Mouse (Mus musculus) gastrocnemius, postnatal 10 days (tissue): Measurements from ENCODE around the gene Pcid2. TPM values are rescaled to one million over a fixed set of nuclear protein-coding genes. Genes with fewer than 3 reads are reported as not detected.
"Not testable (repeated sequence)": the region's sequence is repeated elsewhere in the genome, so short reads cannot be mapped to it uniquely, and the experiment has no call there.

Experiments
- DNase-seq: peaks from one replicate; pipeline ENCODE4 v3.0.0; 2021; ENCODE audit warnings: mixed read lengths
- microRNA-seq, 2 experiments: library from miRNA; unstranded; fragments of <30 nt; microRNA quantifications; one replicate each; pipeline ENCODE4 v1.2.0; 2021
- total RNA-seq, 2 experiments: library from RNA; stranded (reverse); gene quantifications; 2 replicates each; pipeline ENCODE4 v1.2.3; 2021

Pcid2 gene
- total RNA-seq, 2 experiments from 2014 or later = 10.7 to 11.1 TPM

DNA sequence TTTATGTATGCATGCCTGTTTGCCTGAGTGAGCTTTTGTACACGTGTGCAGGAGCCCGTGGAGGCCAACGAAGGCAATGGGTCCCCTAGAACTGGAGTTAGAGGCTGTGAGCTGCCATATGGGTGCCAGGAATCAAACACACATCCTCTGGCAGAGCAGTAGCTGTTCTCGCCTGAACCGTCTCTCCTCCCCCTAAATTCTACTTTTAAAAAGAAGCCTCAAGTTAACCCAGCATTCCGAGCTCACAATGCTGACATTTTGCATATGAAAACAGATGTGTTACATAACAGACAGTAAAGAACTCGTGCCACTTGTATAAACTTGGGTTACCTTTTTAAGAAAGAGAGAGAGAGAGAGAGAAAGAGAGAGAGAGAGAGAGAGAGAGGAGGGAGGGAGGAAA is 27.7 kb downstream of the Pcid2 start:
- DNase-seq = no peak

DNA sequence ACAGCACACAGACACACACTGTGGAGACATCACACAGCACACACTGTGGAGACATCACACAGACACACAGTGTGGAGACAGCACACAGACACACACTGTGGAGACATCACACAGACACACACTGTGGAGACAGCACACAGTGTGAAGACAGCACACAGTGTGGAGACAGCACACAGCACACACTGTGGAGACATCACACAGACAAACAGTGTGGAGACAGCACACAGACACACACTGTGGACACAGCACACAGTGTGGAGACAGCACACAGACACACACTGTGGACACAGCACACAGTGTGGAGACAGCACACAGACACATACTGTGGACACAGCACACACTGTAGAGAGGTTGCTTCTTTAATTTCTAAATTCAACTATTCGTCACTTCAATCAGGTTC is 29.7 kb downstream of the Pcid2 start:
- not testable (repeated sequence) for DNase-seq

DNA sequence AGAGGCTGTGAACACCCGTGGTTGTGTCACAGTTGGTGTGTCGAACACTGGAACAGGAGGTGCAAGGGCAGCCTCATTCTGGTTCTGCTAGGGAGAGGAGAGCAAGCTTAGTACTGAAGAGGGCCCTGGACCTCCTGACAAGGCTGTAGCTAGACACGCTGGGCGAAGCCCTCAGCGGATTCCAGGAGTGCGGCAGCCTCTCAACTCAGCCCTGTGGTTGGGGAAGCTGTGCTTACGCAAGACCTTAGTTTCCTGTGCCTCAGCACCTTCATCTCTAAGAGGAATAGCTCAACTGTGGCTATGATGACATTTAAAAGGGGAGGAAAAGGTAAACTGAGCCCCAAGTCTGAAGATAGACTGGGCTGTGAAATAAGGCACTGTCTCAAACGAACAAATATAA is 30.2 kb downstream of the Pcid2 start:
- DNase-seq = no peak

DNA sequence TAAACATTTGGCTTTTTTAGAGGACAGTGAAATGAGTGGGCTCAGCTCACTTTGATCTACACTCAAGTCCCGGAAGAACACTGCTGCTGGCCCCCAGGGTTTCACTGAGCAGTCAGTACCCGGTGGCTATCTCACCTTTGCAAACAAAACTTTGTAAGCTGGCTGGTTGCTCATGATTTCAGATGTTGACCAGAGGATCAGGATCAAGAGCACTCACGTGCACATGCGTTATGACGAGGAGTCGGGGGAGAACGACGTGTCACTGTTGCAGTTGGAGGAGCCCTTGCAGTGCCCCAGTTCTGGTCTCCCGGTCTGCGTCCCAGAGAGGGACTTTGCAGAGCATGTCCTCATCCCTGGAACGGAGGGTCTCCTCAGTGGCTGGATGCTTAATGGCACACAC is 32.0 kb downstream of the Pcid2 start:
- DNase-seq = no peak

DNA sequence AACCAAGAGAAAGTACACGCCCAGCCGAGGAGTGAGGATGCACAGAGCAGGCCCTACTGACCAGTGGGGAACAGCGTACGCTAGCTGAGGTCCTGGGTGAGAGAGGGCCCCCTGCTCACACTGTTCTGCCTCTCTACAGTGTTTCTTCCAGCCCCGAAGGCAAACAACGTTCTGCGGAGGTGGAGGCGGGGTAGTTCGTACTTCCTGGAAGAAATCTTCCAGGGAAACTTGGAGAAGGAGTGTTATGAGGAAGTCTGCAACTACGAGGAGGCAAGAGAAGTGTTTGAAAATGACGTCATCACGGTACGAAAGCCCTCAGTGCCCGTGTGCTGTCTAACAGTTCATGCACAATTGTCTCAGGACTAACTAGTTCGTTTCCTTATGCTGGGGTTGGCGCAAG is 42.1 kb downstream of the Pcid2 start:
- no peak for DNase-seq

DNA sequence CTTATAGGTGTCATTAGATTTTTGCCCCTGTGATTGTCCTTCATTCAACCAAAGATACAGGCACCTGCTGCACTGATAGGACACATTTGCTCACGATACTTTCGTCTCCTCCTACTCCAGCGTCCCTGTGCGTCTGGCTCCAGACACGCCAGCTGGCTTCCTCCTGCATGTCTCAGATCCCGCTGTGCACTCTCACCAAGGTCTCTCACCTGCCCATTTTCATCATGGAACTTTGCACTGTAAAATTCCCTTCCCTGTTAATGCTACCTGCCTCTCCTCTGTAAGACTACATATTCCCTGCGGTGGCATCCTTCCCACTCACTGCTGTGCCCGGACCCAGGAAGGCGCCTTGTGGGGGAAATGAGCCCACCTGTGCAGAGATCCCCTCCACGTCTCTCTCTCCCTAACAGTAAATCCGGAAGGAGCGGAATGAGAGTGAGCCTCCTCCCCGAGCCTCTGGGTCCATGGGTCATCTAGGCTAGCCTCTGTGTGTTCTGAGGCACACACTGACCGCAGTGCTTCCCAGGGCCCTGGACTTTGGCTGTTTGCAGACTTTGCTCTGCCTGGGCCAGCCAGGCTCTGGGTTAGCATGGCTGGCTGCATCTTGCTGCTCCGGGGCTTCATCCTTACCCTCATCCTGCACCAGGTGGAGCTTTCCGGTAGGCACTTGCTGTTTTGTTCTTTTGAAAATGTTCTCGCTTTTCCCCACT is 44.7 kb downstream of the Pcid2 start, which contains the start of gene Proz:
Proz (plus strand) TSS at position 474 of the 710 bp plus-strand sequence.
- DNase-seq = no peak

DNA sequence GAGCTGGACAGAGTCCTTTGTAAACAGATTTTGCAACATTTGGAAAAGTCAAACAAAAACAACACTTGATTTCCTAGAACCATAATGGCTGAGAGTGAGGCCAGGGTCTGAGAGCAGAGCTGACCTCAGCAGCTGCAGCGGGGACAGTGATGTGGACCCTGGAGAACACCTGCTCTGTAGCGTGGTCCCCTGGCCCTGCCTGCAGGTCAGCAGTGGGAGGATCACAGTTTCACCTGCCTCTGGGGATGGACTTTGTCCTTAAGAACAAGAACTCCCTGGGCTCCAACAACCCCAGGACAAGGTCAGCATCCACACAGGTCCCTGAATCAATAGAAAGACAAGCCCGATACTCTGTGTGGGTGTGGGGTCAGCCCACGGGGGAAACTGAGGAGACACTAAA is 47.9 kb downstream of the Pcid2 start:
- DNase-seq = no peak

DNA sequence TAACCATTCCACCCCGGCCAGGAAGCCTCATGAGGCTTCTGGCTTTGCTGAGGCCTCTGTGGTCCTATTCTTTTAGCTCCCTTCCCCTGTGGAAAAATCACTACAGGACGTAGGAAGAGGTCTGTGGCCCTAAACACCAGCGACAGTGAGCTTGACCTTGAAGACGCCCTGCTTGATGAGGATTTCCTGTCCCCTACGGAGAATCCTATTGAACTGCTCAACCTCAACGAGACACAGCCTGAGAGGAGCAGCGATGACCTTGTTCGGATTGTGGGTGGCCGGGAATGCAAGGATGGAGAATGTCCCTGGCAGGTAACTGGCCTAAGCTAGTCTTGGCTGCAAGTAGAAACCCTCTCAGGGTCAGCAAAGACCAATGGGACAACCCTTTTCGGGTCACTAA is 54.7 kb downstream of the Pcid2 start:
- no peak for DNase-seq

DNA sequence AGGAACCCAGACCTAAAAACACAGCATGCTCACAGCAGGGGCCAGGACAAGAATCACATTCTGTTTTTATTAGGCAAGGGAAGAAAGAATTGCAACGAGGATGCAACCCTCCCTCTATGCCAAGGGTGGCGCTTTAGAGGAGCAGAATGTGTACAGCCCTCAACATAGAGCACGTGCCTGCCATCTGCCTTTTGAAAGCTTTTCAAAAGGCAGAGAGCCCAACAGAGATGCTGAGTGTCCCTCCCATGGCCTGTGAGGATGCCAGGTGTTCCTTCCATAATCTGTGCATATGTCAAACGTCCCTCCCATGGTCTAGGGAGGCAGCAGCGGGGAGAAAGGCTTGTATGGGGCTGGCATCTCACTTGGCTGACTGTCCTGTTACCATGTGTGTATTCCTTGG is 57.6 kb downstream of the Pcid2 start:
- DNase-seq = no peak

DNA sequence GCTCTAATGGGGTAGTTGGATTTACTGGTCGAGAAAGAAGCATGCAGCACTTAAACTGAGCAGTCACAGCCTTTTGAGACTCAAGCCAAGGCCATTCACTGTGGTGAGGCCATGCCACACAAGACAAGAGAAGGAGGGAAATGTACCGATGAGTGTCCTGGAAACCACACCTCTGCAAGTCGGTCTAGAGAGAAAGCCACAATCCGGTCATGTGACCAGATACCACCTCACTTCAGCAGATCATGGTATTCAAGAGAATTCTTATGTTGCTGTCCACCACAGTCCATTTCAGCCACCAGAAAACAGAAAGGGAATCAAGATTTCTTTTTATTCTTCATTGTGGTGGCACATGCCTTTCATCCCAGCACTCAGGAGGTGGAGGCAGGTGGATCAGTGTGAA is 63.8 kb downstream of the Pcid2 start:
- DNase-seq = no peak

DNA sequence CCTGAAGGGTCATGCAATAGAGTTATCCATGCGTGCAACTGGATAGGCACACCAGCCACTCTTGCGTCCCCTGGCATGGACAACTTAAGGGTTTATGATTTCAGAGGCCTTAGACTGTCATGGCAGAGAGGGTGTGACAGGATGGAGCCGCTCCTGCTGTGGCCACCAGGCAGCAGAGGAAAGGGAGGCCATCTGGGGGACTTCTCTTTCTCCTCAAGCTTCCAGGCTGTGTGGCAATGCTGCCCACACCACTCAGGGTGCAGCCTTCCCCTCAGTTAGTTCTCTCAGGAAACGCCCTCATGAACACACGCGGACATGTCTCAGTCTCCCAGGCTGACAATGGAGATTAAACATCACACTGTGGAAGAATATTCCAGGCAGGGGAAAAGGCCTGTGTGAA is 66.2 kb downstream of the Pcid2 start:
- no peak for DNase-seq

DNA sequence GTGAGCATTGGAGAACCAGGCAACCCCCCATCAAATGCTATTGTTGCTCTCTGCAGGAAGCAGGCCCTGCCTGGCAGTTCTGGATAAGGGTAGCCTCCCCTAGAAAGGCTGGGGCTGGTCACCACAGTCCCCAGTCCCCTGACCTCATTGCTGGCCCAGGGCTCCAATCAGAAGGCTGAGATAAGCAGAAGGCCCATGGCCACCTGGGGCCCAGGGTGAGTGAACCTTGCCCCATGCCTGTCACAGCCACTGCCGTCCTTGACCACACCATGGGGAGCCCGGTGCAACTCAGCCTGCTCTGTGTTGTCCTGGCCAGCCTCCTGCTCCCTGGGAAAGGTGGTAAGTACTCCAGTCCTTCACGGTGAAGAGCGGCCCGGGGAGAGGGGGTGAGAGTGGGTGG is 67.7 kb downstream of the Pcid2 start:
- no peak for DNase-seq

DNA sequence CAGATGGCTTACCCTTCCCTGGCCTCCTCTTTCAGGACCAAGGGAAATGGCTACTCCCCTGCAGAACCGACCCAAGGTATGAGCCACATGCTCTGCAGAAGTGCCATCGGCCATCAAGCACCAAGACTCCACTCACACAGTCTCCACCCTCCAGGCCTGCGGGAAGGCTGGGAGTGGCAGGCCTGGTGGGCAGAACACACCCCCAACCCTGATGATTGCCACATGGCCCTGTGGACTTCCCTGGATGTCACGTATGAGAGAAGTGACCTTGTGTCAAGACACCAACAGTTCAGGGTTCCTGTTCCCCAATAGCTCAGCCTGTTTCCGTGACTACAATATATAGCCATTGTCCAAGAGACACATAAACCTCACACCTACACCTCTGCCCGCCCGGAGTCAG is 68.2 kb downstream of the Pcid2 start, which contains the start of gene F10:
F10 (plus strand) TSS at position 294 of the 400 bp plus-strand sequence.
- DNase-seq = no peak

DNA sequence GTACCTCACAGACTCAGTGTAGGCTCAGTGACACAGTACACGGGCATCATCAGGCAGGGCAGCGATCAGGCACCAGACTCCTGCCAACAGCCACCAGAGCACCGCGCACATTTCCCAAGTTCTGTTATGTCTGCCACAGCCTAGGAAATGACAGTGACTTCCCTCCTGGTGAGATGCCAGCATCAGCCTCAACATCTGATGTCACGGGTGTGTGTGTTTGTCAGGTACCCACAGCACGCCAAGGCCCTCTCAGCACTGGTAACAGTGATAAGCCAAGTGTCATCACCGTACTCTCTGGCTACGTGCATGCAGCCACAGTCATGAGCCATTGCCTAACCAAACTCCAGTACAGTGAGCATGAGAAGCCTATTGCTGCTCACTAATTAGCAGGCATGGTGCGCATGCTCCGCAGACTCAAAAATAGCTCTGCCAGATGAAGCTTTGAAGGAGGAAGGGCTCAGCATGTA is 68.9 kb downstream of the Pcid2 start:
- no peak for DNase-seq

DNA sequence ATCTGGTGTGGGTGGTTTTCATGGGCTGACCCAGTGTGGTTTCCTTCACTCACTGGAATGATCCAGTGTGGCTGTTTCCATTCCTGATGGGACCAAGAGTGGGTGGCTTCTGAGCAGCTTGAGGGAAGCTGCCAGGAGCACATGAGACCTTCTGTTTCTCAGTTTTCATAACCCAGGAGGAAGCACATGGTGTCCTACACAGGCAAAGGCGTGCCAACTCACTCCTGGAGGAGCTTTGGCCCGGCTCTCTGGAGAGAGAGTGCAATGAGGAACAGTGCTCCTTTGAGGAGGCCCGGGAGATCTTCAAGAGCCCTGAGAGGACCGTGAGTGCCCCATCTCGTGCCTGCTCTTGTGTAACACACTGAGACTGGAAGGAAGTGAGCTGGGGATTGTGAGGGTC is 76.8 kb downstream of the Pcid2 start:
- DNase-seq = no peak

DNA sequence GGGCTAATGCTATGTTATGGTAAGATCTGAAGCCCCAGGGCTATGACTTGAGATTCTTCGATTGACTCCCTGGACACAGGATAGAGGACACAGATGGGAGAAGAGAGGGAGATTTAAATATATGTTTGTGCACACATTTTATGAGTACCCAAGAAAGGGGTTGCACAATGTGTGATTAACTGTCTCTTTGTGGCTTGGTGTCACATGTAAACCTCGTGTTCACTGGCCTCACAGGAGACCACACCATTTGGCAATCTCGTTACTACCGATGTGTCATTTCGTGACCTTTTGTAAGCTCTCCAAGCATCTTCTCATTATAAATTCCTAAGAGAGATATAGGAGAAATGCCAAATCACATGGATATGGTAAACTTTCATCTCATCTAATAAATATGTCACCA is 77.6 kb downstream of the Pcid2 start:
- DNase-seq = no peak

Small RNA genes lying within 50 kb of the gene (microRNA-seq; reads per million reads assigned to microRNA genes)
- 0 reads per million in 2 experiments for gene Mir7065

Other genes starting within 250 kb of the Pcid2 start
- 10 to 100 TPM; 28.4 to 30.9 TPM for gene Mcf2l, start 231.7 kb downstream of the Pcid2 start, total RNA-seq
- not detected for gene F7, start 79.4 kb downstream of the Pcid2 start, total RNA-seq
- under 1 TPM in 1 of 2 experiments, not detected in 1; 0.56 TPM for gene F10, start 68.2 kb downstream of the Pcid2 start, total RNA-seq
- gene Proz, start 44.5 kb downstream of the Pcid2 start, total RNA-seq = under 1 TPM in 1 of 2 experiments, not detected in 1; 0.32 TPM
- 10 to 100 TPM; 92.3 to 92.4 TPM for gene Cul4a, start 162 bp upstream of the Pcid2 start, total RNA-seq
- 100 to 1,000 TPM; 234 to 237 TPM for gene Lamp1, start 53.7 kb upstream of the Pcid2 start, total RNA-seq
- gene Grtp1, start 95.2 kb upstream of the Pcid2 start, total RNA-seq = 10 to 100 TPM in 1 of 2 experiments, 1 to 10 TPM in 1; 9.8 to 14.0 TPM
- 10 to 100 TPM; 70.9 to 79.8 TPM for gene Adprhl1, start 148.7 kb upstream of the Pcid2 start, total RNA-seq
- 10 to 100 TPM; 38.5 to 41.6 TPM for gene Dcun1d2, start 182.7 kb upstream of the Pcid2 start, total RNA-seq
- 10 to 100 TPM; 13.9 to 20.1 TPM for gene Tmco3, start 182.7 kb upstream of the Pcid2 start, total RNA-seq
- 10 to 100 TPM; 45.1 to 48.4 TPM for gene Tfdp1, start 233.3 kb upstream of the Pcid2 start, total RNA-seq